Mouse (Mus musculus) forelimb bud, embryonic 11.5 days (tissue): Measurements from ENCODE around the gene Bhlhe41.

Source experiments
- DNase-seq: peaks from one replicate; pipeline ENCODE4 v3.0.0-alpha.2; 2012; ENCODE audit warnings: low read depth, low spot score

Bhlhe41 gene

DNA sequence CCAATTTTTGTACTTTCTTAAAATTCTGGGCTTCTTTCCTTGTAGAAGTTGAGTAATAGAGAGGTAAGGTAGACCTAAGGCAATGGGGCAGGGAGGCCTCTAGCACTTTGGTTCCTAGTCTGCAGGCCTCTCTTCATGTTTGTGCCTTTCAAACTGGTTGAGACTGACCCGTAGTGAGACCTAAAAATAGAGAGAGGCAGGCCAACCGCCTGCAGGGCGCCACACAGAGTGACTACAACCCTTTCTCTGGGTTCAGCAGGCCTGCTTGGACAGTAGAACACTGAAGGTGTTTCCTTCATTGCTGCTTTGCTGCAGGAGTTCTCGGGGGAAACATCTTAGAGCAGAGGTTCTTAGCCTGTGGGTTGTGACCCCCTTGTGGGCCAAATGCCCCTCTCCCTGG, 5.6 kb upstream of the Bhlhe41 start:
- no peak for DNase-seq

- peak; percentile 25 for DNase-seq
These were observed 1.8 kb upstream of the Bhlhe41 start for GRCm38 (mm10) chr6:145867111-145867510.

DNA sequence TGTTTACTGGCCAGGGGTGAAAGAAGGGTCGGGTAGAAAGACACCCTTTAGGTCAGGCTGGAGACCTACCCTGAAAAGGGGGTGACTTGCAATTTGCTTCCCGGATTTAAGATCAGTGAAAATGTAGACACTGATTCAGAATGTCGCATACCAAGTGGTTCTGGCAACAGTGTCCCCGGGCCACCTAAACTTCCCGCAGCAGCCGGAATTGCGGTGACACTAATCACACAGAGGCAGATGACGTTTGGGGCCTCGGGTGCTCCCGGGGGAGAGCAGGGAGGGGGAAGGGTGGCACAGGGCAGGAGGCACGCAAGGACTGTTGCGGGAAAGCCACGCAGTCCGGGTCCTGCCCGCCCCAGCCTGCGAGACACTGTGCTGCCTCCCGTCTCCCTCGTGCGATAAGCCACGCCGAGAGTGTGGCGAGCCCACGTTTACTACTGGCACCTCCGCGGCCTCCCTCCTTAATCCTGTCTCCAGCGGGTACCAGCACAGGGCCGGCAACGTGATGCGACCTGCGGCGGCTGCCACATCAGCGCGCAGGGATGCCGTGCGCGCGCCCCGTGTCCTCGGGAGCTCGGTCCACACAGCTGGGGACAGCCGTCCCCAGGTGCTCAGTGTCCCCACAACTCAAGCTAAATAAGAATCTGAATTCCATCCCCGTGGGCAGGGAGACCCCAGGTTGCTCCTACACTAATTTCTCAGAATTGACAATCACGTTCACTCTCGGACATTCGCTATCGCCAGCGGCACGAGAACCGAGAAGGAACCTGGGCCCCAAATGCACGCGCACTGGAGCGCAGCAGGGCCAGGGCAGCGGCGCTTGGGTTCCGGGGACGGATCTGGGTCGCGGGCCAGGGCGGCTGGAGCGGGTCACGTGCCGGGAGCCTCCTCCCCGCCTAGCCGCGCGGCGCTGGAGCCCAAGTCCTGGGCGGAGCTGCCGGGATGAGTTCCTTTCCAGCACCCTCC, 811 bp upstream of the Bhlhe41 start:
- DNase-seq, result peak; percentile 20

DNA sequence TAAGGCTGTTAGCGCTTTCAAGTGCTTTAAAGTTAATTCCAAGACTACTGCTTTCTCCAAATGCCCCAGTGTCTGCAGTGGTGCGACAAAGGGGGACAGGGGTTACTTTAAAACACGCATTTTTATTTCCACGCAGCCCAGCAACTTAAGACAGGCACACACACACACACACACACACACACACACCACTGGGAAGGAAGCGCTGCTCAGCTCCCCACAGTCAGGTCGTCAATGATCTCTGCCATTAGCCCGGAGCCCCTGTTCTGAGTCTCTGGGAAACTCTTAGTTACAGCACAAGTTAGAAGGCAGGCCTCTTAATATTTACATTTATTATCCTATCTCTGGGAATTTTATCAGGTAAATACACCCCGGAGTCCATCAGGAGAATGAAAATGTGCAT, 1.2 kb downstream of the Bhlhe41 start:
- no peak for DNase-seq

- DNase-seq, result peak; percentile 61
These were observed 2.0 kb downstream of the Bhlhe41 start for GRCm38 (mm10) chr6:145863065-145863971.

GRCm38 (mm10) chr6:145862739-145863064, 2.7 kb downstream of the Bhlhe41 start:
- no peak for DNase-seq

- DNase-seq, result no peak
These were observed 3.0 kb downstream of the Bhlhe41 start for GRCm38 (mm10) chr6:145862321-145862720.

DNA sequence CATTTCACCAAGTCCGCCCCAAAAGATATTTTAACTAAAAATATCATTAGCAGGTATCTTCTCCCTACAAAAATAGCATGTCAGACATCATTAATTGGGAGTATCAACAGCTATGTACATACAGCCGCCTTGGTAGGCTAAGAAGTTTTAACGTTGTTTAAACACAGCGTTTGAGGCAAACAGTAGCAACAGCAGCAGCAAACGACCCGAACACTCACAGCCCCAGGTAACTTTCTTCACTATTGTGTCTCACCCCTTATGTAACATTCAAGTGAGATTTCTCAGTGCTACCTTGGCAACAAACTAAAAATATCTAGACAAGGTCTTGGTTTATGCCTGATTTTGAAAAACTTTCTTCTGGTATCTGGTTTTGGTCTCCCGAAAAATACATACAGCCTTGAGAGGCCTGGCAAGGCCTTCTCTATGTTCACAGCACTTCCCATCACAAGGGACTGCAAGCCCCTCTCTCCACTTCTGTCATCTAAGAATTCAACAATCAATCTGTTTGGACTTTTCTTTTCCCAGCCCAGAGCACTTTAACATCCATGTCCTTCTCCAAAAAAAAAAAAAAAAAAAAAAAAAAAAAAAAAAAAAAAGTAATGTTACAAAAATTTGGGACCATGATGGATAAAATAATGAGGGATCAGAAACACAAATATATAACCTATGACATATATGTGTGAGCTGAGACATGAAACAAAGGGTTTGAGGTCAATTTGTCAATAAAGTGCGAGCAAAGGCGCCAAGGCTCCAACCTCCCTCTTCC, 3.7 kb downstream of the Bhlhe41 start:
- DNase-seq, result no peak

DNA sequence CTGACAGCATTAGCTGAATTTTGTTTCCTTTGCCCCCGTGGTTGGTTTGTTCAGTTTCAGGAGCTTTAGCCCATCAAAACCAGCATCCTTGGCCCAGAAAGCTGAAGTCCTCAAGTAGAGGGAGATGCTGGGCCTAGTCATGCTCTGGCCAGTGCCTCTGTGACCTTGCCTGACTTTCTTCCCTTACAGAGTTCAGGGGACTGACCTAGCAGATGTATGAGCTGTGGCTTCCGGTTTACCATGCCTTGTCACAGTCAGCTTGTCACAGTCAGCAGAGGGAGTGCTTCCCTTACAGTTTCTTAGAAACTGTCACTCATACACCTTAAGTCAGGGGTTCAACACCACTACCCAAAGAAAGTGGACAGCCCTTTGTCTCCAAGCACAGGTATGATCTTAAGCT, 5.0 kb downstream of the Bhlhe41 start:
- no peak for DNase-seq

DNA sequence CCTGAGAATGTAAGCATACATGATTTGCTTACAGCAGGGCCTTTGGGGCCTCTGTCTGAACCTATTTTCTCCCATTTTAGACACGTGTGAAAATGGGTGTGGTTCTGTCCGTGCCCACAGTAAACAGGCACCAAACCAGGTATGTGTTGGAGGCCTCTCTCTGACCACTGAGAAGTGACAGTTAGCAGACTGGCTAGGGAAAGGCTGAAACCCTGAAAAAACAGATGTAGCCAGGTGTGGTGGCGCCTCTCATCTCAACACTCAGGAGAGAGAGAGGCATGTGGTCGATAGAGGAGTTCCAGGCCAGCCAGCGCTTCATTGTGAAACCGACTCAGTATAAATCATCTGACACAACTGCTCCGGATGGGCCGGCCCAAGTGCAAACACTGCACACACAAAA, 6.9 kb downstream of the Bhlhe41 start:
- no peak for DNase-seq

DNA sequence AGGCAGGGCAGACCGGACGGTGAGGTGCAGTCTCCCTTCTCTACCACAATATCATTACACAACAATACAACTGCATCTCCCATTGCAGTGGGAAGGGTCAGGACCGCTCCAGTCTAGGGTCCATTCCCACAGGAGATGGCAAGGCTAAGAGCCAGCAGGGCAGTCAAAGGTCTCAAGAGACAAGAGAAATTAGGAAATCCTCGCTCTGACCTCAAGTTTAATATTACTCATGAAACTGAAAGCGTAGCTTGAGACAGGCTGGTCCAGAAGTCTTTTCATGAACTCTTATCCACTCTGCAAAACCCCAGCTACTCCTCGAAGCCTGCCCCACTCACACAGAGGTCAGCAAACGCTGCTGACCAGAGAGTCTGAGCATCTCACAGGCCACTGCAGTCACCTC, 7.9 kb downstream of the Bhlhe41 start:
- no peak for DNase-seq

GRCm38 (mm10) chr6:145855720-145856551, 9.4 kb downstream of the Bhlhe41 start:
- DNase-seq, result peak; percentile 95

- DNase-seq, result no peak
These were observed 10.6 kb downstream of the Bhlhe41 start for GRCm38 (mm10) chr6:145854756-145855155.

- DNase-seq, result no peak
These were observed 11.8 kb downstream of the Bhlhe41 start for GRCm38 (mm10) chr6:145853356-145854079.

- DNase-seq, result no peak
These were observed 12.7 kb downstream of the Bhlhe41 start for GRCm38 (mm10) chr6:145852708-145853107.

DNA sequence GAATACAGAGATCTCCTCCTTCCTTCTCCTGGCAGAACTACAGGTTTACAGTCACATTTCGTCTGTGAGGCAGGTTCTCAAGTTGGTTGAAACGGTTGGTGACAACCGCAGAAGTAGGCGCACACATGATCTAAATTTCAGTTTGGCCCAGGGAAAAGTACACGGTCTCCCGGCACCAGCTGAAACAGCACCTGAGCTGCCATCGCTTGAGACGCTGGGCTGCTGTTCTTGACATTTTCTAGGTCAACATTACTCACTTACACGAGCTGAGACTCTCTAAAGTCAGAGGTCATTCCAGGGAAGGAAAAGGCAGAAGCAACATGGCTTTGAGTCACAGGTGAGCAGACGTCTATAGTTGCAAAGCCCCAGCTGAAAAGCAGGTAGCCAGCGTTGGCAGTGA, 13.4 kb downstream of the Bhlhe41 start:
- DNase-seq, result no peak

GRCm38 (mm10) chr6:145850789-145851188, 14.6 kb downstream of the Bhlhe41 start:
- no peak for DNase-seq

DNA sequence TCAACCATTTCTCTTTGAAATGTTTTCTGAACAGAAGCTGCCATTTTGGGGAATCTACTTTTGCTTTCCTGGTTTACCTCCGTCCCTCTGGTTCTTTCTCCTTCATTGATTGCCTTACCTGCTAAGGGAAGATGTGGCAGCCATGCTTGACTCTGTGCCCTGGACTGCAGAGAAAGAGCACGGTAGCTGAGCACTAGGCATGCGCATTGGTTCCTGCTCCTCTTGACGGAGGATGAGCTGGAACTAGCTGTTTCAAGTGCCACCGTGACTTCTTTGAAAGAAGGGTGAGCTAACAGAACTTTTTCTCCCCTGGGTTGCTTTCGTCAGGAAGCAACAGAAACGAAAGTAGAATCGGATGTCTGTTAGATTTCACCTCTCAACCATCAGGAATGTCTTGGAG, 17.7 kb downstream of the Bhlhe41 start:
- no peak for DNase-seq

DNA sequence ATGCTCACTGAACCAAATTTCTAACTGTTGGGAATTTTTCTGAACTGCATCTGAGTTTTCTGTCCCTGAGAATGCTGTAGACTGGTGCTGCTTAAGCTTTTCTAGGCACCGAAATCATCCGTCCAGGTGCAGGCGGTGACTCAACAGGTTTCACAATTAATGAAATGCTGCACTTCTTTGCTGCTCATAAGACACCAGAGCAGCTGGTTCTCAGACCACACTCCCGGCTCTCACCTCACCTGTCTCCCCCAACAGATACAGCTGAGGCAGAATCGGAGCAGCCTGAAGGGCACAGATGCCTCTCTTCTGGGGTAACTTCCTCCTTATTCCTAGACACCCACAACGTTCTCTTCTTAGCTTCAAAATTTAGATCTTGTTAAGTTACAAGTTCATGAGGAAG, 18.4 kb downstream of the Bhlhe41 start:
- DNase-seq, result no peak

DNA sequence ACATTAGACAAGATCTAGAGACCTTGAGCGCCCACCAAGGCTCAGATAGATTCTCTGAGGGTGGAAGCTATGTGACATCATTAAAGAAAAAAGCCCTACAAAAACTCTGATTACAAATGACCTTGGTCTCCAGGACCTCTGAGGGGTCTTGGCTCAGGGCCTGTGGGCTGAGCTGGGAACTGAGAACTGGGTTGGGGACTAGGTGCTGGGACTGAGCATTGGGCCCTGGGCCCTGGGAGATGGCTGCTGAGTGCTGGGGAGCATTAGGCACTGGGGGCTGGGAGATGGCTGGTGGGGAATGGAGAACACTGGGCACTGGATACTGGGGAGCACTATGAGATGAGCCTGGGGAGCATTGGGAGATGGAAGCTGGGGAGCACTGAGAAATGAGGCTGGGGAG, 19.3 kb downstream of the Bhlhe41 start:
- DNase-seq, result no peak
